Mouse (Mus musculus) C2C12 (cell line): ENCODE results near the gene Gm28036.

Experiments used
- CTCF ChIP-seq: IDR thresholded peaks from one replicate; pipeline ENCODE4 v1.5.1; 2011; ENCODE audit not compliant: control insufficient read depth, insufficient read depth, insufficient read length
- MAX ChIP-seq: IDR thresholded peaks from one replicate; pipeline ENCODE4 v1.6.1; 2011; ENCODE audit warnings: mild to moderate bottlenecking, control low read depth
- MYOD1 ChIP-seq: IDR thresholded peaks from one replicate; pipeline ENCODE4 v1.6.1; 2011; ENCODE audit warnings: low read depth; ENCODE audit not compliant: control insufficient read depth, insufficient read length

- TF ChIP-seq MAX (no peak), CTCF (no peak), MYOD1 (no peak)
These were observed 87.5 kb downstream of the Gm28036 start for GRCm38 (mm10) chr2:156039390-156039789.
